Mouse (Mus musculus) G1E (cell line): Measurements from ENCODE around the gene Cacybp.

Experiments
- CTCF ChIP-seq: IDR thresholded peaks from 2 replicates; pipeline ENCODE4 v1.5.1; 2012; ENCODE audit warnings: low read depth, low read length, inconsistent platforms, mixed read lengths
- GATA1 ChIP-seq: IDR thresholded peaks from 2 replicates; pipeline ENCODE4 v1.6.1; 2012; ENCODE audit warnings: borderline replicate concordance, low read length, inconsistent platforms, mixed read lengths
- POLR2AphosphoS5 ChIP-seq: IDR thresholded peaks from 2 replicates; pipeline ENCODE4 v1.6.1; 2012; ENCODE audit warnings: low read depth, low read length, inconsistent platforms; ENCODE audit not compliant: insufficient replicate concordance

- TF ChIP-seq CTCF, result 0 out of 2 replicates have a peak, but pooled peaks have one; percentile 19
- no peak for TF ChIP-seq GATA1
- no peak for TF ChIP-seq POLR2AphosphoS5
Measured at GRCm38 (mm10) chr1:160194529-160195336, 17.9 kb downstream of the Cacybp start, which contains the start of gene Mrps14.
